Mouse (Mus musculus) stomach, embryonic 16.5 days (tissue): ENCODE measurements at regions not wholly inside any gene's neighbourhood (a gene's known extent, or its start where the extent isn't known, plus 50 kb on each side); places are given as distances from the start of the nearest gene placed in this dataset.

Experiments used
- ATAC-seq: fragments of 200-750 bp; cut with Nextera tagmentation; 2 replicates; pipeline ENCODE4 v1.8.0; 2017; ENCODE audit warnings: moderate number of reproducible peaks, moderate TSS enrichment; ENCODE audit not compliant: insufficient read depth, low FRiP score
- H3K27ac ChIP-seq: fragments of 300-500 bp; sonication (generic); 2 replicates; pipeline ENCODE4 v1.5.1; 2014; ENCODE audit warnings: low read length
- H3K27me3 ChIP-seq: fragments of 300-500 bp; sonication (generic); 2 replicates; pipeline ENCODE4 v1.6.1; 2014; ENCODE audit warnings: low read length, control low read depth, mixed read lengths; ENCODE audit not compliant: control insufficient read depth, insufficient read depth
- H3K36me3 ChIP-seq: fragments of 300-500 bp; sonication (generic); 2 replicates; pipeline ENCODE4 v1.6.1; 2014; ENCODE audit warnings: low read length; ENCODE audit not compliant: control insufficient read depth, insufficient read depth
- H3K4me1 ChIP-seq: fragments of 300-500 bp; sonication (generic); 2 replicates; pipeline ENCODE4 v1.6.1; 2014; ENCODE audit warnings: low read length, control low read depth, mixed read lengths; ENCODE audit not compliant: control insufficient read depth, insufficient read depth
- H3K4me2 ChIP-seq: fragments of 300-500 bp; sonication (generic); 2 replicates; pipeline ENCODE4 v1.6.1; 2014; ENCODE audit warnings: low read depth, low read length, mixed read lengths
- H3K4me3 ChIP-seq: fragments of 300-500 bp; sonication (generic); replicated peaks from 2 replicates; pipeline ENCODE4 v1.5.1; 2014; ENCODE audit warnings: mild to moderate bottlenecking, low read length
- H3K9ac ChIP-seq: fragments of 300-500 bp; sonication (generic); 2 replicates; pipeline ENCODE4 v1.6.1; 2014; ENCODE audit warnings: low read length
- H3K9me3 ChIP-seq: fragments of 300-500 bp; sonication (generic); replicated peaks from 2 replicates; pipeline ENCODE4 v1.6.1; 2016; ENCODE audit warnings: low read length, control low read depth; ENCODE audit not compliant: control insufficient read depth
- WGBS: fragments of 180-500 bp; shearing (Covaris S2); extraction: QIAGEN DNeasy Blood & Tissue Kit; methylation state at CpG from one replicate; pipeline ENCODE4 v1.1.7; 2014; 5-methylcytosine and 5-hydroxymethylcytosine counted together

- 71% methylated on average over 1 of the region's 1 CpGs for WGBS
- ATAC-seq = no peak
- H3K4me3 ChIP-seq = no peak overlapping the region
- no peaks in the 10 kb centered on the region for H3K27me3 ChIP-seq
- no peaks in the 10 kb centered on the region for H3K4me1 ChIP-seq
- no peak overlapping the region for H3K4me2 ChIP-seq
- H3K9ac ChIP-seq = no peak overlapping the region
- no peaks in the 10 kb centered on the region for H3K36me3 ChIP-seq
- no peaks in the 10 kb centered on the region for H3K9me3 ChIP-seq
- no peak overlapping the region for H3K27ac ChIP-seq
Observed at GRCm38 (mm10) chr8:12205909-12206308, 72.7 kb upstream of the A230072I06Rik start.

GRCm38 (mm10) chr8:12207412-12207811 lies 71.2 kb upstream of the A230072I06Rik start:
- H3K27ac ChIP-seq = no peak overlapping the region
- WGBS = 84% methylated on average over 3 of the region's 3 CpGs
- H3K4me2 ChIP-seq = no peak overlapping the region
- H3K9ac ChIP-seq = no peak overlapping the region
- no peaks in the 10 kb centered on the region for H3K27me3 ChIP-seq
- H3K4me3 ChIP-seq = no peak overlapping the region
- H3K36me3 ChIP-seq = no peaks in the 10 kb centered on the region
- no peaks in the 10 kb centered on the region for H3K4me1 ChIP-seq
- no peaks in the 10 kb centered on the region for H3K9me3 ChIP-seq
- no peak for ATAC-seq

- WGBS = 58% methylated on average over 7 of the region's 7 CpGs
- no peak for ATAC-seq
- Histone ChIP-seq H3K9me3 (no peaks in the 10 kb centered on the region), H3K9ac (no peak overlapping the region), H3K4me3 (no peak overlapping the region), H3K4me2 (no peak overlapping the region), H3K27ac (no peak overlapping the region), H3K27me3 (peaks cover 7% of the 10 kb centered on the region; the same call in 1 of the 2 replicates), H3K4me1 (no peaks in the 10 kb centered on the region), H3K36me3 (no peaks in the 10 kb centered on the region)
Observed at GRCm38 (mm10) chr8:12213774-12214173, 64.8 kb upstream of the A230072I06Rik start.

- H3K9me3 ChIP-seq = no peaks in the 10 kb centered on the region
- H3K4me1 ChIP-seq = no peaks in the 10 kb centered on the region
- H3K4me3 ChIP-seq = no peak overlapping the region
- H3K36me3 ChIP-seq = no peaks in the 10 kb centered on the region
- H3K27ac ChIP-seq = no peak overlapping the region
- WGBS = 25% methylated on average over 24 of the region's 24 CpGs
- no peak overlapping the region for H3K4me2 ChIP-seq
- ATAC-seq = no peak
- no peak overlapping the region for H3K9ac ChIP-seq
- peaks cover 7% of the 10 kb centered on the region; the same call in 1 of the 2 replicates for H3K27me3 ChIP-seq
Observed at GRCm38 (mm10) chr8:12214205-12215019, 64.2 kb upstream of the A230072I06Rik start.

- H3K4me2 ChIP-seq = no peak overlapping the region
- H3K4me1 ChIP-seq = no peaks in the 10 kb centered on the region
- 75% methylated on average over 9 of the region's 9 CpGs for WGBS
- no peak overlapping the region for H3K4me3 ChIP-seq
- no peak overlapping the region for H3K9ac ChIP-seq
- no peaks in the 10 kb centered on the region for H3K36me3 ChIP-seq
- ATAC-seq = no peak
- no peak overlapping the region for H3K27ac ChIP-seq
- H3K9me3 ChIP-seq = no peaks in the 10 kb centered on the region
- no peaks in the 10 kb centered on the region for H3K27me3 ChIP-seq
Observed at GRCm38 (mm10) chr8:12221506-12221905, 57.1 kb upstream of the A230072I06Rik start.

- Histone ChIP-seq H3K27me3 (no peaks in the 10 kb centered on the region), H3K4me1 (no peaks in the 10 kb centered on the region), H3K4me3 (no peak overlapping the region), H3K9ac (no peak overlapping the region), H3K4me2 (no peak overlapping the region), H3K36me3 (no peaks in the 10 kb centered on the region), H3K27ac (no peak overlapping the region), H3K9me3 (no peaks in the 10 kb centered on the region)
- WGBS = 70% methylated on average over 1 of the region's 1 CpGs
- no peak for ATAC-seq
Observed at GRCm38 (mm10) chr8:12223376-12223775, 55.2 kb upstream of the A230072I06Rik start.
